Mouse (Mus musculus): ENCODE measurements around the gene Pik3r2. TPM values are rescaled to one million over a fixed set of nuclear protein-coding genes. Genes with fewer than 3 reads are reported as not detected.

The Pik3r2 gene
- total RNA-seq, 2 experiments from 2014 or later = 72.0 to 78.8 TPM

DNA sequence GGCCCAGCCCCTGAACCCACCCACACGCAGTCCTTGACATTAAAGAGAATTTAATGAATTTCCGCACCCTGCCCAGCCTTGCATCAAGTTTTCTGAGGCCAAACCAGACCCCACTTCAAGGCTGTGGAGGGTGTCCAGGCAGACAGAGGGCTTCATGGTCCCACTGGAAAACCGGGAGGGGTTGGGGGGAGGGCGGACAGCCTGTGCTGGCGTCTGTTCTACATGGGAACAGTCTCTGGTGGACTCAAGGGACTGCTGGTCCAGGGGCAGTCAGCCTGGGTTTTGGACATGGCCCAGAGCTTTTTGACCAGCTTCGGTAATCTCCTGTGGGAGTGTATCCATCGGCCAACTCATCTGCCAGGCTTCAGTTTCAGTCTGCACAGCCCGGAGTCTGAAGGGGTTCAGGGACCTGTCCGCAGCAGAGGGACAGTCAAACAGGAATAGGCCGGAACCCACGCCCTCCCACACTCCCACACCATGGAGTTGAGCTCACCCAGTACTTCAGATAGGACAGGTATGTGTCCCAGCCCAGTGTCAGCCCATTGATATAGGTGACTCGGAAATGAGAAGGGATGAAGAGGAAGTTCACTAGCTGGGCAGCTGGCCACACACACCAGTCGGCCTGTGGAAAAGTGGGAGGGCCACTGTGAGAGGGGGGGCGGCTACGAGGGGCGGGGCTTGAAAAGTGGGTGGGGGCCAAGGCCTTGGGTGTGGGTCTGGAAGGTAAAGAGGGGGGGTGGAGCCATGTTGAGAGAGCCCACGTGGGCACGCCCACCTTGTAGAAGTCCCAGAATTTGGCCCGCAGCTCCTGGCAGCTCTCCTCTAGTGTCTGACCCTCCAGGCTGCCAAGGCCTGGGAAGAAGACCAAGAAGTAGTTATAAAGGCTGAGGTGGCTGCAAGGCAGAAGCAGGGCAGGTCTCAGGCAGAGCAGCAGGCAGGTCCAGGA, 17.6 kb downstream of the Pik3r2 start:
- no peak for DNase-seq (ENCODE audit: low spot score in 2 of 2)

DNA sequence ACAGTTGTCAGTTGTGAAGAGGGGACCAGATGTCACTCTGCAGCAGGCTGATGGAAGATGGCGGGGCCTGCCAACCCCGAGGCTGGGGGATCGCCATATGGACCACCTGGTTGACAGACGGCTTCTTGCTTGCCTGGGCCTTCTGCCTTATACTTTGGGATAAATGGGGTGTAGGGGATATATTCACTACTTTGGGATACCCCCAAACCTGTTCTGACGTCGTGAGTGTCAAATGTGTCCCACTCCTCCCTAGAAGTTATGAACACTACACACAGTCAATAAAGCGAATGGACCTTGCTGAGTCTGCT, 18.3 kb downstream of the Pik3r2 start:
- no peak for DNase-seq (ENCODE audit: low spot score in 2 of 2)

DNA sequence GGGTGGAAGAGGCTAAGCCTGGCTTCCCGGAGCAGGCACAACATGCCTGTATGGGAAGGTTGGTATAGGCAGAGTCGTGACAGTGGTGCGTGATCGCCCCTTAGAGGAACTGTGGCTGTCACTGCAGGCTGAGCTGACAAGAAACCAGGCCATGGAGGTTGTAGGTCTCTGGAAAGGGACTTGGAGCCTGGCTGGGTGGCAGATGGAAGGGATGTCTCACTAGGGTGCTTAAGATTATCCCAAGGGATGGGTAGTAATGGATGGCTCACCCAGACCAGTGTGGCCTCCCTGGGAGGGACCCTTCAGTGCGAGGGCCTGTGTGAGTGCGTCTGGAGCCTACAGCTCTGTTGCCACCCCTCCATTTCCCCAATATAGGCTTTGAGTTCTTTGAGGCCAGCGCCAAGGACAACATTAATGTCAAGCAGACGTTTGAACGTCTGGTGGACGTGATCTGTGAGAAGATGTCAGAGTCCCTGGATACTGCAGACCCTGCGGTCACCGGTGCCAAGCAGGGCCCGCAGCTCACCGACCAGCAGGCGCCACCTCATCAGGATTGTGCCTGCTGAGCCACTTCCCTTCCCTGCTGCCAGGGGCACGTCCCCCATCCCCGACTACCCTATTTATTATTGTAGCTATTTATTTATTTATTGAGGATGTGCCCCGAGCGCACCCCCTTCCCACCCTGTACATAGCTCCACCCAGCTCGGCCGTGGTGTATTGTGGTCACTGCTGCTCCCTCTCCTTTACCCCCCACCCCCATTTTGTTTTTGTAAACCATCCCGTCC, 18.8 kb downstream of the Pik3r2 start:
- DNase-seq (ENCODE audit: low spot score in 2 of 2) = no peak

DNA sequence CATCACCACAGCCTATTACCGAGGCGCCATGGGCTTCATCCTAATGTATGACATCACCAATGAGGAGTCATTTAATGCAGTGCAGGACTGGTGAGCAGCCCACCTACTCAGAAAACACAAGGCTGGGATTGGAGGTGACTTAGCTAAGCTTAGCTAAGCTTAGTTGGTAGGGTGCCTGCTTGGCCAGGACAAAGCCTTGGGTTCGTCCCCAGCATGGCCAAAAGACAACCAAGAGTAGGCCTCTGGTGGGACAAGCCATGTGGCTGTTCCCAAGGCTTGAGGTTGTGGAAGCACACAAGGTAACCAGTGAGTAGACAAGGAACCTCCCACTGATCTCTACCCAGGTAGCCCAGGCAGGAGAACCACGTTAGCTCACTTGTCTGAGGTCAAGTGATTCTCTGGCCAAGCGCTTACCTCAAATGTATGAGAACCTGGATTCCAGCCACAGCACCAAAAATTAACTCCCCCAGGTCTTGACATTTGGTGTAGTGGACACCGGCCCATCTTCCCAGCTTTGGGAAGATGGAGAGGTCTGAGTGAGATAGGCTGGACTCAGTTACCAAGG, 20.0 kb downstream of the Pik3r2 start:
- no peak for DNase-seq (ENCODE audit: low spot score in 2 of 2)

DNA sequence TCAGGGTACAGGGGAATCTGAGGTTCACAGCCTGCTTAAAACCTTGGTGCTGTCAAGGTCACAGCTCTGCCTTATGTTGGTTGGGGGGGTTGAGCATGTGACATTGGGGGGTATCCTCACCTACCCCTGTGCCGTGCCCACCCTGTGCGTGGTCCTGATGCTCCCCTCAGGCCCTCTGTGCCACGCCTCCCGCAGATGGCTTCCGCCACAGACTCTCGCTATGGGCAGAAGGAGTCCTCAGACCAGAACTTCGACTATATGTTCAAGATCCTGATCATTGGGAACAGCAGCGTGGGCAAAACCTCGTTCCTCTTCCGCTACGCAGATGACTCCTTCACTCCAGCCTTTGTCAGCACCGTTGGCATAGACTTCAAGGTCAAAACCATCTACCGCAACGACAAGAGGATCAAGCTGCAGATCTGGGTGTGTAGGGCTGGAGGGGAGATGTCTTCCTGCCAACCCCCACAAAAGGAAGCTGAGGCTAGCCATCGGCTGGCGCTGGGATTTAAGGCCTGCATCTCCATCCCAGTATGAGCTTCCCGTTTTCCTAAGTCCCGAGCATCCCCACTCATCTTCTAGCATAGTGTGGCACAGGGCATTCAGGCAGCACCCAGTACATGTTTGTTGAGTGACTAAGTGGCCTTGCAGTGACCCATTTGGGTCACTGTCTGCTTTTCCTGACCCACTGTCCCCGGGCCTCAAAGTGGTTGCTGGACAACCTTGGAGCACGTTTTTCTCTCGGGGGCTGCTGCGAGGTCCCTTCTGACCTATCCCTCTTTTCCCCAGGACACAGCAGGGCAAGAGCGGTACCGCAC, 20.6 kb downstream of the Pik3r2 start:
- DNase-seq (ENCODE audit: low spot score in 2 of 2) = no peak

DNA sequence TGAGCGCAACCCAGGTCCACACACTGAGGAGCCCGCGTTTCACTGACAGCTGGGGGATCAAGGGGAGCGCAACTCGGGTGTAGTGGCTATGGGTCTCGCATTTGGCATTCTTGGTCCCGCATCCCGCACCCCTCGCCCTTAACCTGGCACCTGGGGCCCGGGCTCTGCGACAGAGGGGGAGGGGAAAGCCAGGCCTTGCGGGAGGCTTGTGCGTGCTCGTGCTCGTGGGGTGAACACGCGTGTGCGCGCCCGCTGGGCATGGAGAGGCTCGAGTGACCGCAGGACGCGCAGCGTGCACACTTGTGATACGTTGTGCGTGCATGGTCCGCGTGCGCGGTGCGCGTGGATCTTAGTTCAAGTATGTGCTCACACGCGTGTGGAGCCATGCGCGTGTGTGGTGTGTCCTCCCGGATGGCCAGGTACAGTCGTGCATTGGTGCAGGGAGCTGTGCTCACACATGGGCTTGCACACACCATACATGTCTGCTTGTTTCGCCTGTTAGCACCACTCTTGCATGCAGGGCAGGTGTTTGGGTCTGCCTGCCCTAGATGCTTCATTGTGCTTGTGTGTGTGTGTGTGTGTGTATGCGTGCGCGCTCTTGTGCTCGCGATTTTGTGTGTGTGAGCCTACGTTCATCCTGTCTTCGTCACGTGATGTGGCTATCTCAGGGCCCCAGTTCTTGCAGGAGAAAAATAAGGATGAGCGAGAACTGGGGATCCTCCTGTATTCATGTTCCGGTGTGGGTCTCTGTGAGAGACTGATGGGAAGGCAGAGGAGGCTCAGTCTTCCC, 21.4 kb downstream of the Pik3r2 start:
- no peak for DNase-seq (ENCODE audit: low spot score in 2 of 2)

DNA sequence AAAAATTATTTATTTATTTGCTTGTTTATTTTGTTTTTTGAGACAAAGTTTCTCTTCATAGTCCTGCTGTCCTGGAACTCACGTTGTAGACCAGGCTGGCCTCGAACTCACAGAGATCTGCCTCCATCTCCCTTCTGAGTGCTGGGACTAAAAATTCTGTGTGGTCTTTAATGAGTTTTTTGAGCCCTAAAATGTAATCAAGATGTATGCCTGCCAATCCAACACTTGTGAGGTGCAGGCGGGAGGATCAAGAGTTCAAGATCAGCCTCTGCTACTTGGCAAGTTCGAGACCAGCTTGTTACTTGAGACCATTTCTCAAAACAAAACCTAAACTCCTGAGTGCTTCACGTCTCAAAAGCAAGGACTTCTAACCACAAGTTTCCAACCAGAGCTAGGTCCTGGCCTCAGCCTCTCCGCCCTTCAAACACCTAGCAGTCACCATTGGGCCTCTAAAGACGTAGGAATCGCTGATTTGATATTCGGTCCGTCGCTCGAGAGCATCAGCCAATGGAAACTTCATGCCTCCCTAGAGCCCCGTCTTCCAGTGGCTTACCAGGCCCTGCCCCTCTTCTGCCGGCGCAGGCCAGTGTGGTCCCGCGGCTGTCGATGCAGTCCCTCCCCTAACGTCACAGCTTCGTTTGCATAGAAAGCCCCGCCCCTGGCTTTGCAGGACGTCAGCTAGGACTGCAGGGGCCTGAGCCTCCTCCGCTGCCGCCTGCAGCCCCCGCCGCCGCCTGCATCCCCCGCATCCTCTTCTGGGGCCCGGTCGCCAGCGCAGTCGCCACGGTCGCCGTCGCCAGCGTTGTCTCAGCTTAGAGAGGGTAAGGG, 22.3 kb downstream of the Pik3r2 start, which contains the start of gene Rab3a:
Gene Rab3a, plus strand, starts transcription at position 637 of the 828 bp plus-strand sequence.
- peak; percentile 80 to 90 for DNase-seq (ENCODE audit: low spot score in 2 of 2)

DNA sequence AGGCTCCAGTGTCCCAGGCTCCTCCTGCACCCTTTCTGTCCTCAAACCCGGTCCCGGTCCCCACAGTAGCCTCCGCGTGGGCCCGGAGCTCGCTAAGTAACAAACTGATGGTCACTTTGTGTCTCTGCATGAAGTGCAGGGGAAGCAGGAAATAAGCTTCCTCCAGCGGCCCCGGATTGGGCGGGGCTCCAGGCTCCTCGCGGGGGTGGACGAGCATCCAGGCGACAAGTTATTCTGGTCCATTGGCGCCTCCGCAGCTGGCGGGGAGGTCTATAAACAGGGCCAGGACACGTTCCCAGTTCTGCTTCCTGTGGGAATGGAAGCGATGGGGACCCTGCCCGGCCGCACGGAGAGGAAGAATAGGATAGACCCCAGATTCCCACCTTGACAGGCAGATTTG, 23.4 kb downstream of the Pik3r2 start:
- DNase-seq (ENCODE audit: low spot score in 2 of 2) = no peak

DNA sequence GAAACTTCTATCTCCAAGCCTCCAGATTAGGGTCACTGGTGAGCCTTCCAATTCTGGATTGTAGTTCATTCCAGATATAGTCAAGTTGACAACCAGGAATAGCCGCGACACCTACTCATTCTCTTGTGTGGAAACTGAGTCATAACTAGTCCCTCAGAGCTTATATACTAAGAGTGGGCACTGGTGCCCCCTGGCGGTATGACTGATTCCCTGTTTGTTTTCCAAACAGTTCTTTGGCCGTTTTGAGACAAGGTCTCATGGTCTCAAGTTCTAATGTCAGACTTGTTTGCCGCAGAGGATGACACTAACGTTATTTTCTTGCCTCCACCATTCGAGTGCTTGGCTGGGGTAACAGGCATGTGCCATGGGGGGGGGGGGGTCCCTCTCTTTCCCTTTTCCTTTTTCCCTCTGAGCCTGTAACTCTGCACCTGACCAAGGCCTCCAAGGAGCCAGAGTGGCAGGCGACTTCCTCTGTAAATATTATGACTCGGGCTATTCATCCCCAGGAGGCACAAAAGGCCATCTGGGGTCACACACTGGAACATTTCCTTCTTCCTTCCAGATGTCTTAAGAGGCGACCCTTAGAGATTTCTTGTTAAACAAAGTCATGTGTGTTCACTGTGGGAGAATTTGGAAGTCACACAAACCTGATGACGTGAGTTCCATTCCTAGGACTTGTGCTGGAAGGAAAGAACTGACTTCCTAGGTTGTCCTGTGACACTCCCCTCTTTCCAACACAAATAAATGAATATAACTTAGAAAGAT, 24.3 kb downstream of the Pik3r2 start:
- DNase-seq (ENCODE audit: low spot score in 2 of 2) = no peak

DNA sequence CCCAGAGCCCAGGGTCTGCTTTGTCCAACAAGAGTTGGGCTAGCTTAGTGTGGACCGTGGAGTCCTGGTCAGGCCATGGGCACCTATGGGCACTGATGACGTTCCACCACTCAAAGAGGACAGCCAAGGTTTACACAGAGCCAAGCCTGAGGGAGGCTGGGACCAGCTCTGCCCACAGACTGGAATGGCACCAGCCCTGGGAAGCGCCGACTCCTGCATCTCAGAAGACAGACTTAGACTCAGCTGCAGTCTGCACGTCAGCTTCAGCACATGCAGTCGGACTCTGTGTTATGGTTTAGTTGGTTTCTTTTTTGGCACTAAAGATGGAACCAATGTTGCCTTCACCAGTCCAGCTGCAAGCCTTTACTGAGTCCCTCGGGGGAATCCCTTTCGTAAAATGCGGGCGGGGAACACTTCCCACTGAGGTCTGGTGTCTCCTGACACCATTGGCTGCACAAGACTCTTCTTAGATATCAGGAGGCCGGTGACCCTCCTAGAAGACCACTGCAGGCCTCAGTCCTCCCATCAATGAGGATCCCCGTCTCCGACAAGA, 26.3 kb downstream of the Pik3r2 start:
- DNase-seq (ENCODE audit: low spot score in 2 of 2) = no peak

DNA sequence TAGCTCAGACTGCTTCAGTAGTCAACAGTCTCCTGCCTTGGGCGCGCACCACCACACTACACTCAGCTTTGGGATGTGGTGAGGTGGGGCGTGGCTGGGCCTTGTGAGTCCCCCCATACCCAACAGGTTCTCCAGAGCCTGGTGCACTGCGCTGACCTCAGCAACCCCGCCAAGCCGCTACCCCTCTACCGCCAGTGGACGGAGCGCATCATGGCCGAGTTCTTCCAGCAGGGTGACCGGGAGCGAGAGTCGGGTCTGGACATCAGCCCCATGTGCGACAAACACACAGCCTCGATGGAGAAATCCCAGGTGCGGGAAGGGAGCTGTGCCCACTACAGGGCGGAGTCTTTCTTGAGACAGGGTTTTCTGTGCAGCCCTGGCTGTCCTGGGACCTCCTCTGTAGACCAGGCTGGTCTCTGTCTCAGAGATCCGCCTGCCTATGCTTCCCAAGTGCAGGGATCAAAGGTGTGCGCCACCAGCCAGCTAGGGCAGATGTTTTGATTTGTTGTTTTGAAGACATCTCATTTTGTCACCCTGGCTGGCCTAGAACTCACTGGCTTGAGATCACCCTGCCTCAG, 27.3 kb downstream of the Pik3r2 start:
- DNase-seq (ENCODE audit: low spot score in 2 of 2) = no peak

DNA sequence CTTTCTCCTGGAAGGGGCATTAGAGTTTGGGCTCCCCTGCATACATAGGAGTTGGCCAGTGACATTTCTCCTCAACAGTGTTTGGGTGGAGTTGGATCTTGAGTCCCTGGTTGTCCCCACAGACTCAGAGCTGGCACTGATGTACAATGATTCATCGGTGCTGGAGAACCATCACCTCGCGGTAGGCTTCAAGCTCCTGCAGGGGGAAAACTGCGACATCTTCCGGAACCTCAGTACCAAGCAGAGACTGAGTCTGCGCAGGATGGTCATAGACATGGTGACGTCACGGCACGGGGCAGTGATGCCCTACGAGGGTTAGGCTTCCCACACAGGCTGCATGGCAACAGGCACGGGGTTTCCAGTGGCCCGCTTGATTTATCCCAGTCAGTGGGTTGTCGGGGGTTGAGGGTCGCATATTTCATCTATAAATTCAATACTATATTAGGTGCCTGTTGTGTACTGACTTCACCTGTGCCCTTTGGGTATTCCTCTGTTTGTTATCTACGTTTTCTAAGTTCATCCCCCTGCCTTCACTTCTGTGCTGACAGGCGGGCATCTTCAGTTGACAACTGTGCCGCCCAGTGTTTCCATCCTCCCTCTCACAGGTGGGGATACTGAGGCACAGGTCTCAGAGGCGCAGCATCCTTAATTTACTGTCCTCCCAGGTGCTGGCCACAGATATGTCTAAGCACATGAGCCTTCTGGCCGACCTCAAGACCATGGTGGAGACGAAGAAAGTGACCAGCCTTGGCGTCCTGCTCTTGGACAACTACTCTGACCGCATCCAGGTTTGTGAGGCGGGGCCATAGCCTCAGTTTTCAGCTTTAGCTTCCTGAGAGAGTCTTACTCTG, 28.0 kb downstream of the Pik3r2 start:
- DNase-seq (ENCODE audit: low spot score in 2 of 2) = no peak

DNA sequence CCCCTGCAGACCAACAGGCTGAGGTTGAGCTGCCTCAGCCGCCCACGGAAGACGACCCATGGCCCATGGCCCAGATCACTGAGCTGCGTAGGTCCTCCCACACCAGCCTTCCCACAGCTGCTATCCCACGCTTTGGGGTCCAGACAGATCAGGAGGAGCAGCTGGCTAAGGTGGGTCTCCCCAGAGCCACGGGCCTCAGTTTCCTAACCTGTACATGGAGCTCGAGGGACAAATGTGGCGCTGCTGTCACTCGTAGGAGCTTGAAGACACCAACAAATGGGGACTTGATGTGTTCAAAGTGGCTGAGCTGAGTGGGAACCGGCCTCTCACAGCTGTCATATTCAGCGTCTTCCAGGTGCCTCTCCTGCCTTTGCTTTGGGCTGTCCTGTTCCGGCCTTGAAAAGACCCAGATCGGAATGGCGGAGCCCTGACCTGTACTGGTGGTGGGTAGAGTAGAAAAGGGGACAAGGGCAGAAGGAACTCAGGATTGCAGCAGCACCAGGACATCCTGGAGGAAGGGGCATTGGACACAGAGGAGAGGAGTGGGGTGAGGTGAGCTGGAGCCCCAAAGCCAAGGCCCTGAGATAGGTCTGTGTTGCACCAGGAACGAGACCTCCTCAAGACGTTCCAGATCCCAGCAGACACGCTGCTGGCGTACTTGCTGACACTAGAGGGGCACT, 29.2 kb downstream of the Pik3r2 start:
- DNase-seq (ENCODE audit: low spot score in 2 of 2) = no peak

DNA sequence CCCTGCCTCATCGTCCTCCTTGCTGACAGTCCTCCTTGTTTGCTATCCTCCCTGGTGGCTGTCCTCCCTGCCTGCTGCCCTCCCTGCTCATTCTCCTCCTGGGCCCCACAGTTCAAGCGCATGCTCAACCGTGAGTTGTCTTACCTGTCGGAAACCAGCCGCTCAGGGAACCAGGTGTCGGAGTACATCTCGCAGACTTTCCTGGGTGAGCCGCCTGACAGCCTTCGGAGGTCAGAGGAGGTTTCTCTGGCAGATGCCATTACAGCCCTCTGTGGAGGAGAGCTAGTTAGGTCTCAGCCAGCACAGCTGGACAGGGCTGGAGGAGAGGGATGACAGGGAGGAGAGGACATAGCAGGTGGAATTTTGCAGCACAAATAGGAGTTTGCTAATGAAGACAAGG, 29.8 kb downstream of the Pik3r2 start:
- no peak for DNase-seq (ENCODE audit: low spot score in 2 of 2)

DNA sequence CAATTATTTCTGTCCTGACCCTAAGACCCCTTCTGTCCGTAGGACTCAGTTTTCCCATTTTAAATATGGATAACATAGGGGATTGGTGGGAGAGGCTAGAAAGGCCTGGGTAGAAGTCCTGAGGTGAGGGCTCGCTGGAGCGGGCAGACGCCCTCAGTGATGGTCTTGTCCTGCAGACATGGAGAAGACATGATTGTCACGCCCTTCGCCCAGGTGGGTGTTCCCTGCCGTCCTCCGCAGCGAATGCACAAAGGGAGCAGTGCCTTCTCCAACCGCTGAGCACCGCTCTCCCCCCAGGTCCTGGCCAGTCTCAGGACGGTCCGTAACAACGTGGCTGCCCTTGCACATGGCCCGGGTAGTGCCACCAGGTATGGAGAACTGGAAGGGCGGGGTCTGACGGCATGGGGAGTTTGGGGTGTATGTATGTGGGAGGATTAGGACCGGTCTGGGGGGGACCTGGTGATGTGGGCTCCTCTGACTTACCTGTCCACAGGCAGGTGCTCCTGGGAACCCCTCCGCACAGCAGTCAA, 30.8 kb downstream of the Pik3r2 start:
- no peak for DNase-seq (ENCODE audit: low spot score in 2 of 2)

DNA sequence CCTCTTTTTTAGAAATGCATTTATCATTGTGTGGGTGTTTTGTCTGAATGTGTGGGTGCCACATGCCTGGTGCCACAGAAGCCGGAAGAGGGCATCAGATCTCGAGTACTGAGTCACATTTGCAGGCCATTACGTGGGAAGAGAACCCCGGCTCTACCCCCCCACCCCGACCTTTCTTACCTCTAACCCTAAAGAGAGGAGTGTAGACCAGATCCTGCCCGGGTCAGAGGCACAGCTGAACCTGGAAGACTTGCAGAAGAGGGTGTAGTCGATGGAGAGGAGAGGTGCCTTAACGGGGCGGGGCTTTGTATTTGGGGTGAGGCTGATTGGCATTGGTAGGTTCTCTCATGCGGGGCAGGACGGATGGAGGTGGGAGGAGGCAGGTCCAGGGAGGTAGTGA, 31.7 kb downstream of the Pik3r2 start:
- DNase-seq (ENCODE audit: low spot score in 2 of 2) = no peak
